Mouse (Mus musculus) liver, postnatal 0 days (tissue): ENCODE measurements around the gene Cspg5.

Experiments used
- CTCF ChIP-seq: sonication (generic); IDR thresholded peaks from 2 replicates; pipeline ENCODE4 v1.5.1; 2016; ENCODE audit warnings: antibody characterized with exemption, low read depth
- EP300 ChIP-seq: IDR thresholded peaks from 2 replicates; pipeline ENCODE4 v1.6.1; 2016; ENCODE audit warnings: antibody characterized with exemption, low read depth, mild to moderate bottlenecking

DNA sequence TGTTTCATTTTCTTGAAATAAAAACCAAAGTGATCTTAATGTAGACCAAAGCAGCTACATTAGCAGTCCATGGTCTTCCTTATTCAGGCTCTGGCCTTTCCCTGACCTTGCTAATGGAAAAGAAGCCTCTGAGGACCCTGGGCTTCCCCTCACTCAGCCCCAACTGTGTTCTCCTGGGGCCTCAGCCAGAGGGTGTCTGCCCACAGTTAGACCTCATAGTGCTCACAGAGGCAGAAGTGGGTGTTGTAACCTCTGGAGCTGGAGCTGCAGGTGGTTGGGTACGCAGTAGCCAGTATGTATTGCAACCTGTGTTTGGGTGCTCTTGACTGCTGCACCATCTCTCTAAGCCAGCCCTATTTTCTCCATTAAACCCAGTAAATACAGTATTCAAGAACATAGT, 14.5 kb upstream of the Cspg5 start:
- no peak for TF ChIP-seq EP300
- no peak for TF ChIP-seq CTCF
